In the genomic region with DNA sequence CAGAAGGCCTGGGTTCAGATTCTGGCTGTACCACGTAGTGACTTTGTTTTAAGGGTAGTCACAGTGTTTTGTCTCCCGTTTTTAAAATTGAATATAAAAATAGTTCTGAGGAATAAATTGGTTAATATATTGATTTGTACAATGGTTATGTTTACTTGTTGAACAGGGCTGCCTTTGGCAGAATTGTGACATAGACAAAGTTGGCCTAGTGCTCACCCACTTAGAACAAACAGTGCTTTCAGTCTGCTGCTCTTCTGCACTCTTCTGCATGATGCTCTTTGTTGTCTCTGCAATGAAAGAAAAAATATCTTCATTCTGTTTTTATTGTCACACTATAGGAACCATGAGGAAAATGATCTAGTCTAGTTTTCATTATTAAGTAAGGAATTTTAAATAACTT, we compare ENCODE assay signal across 20 mouse cellular contexts.
"Had no signal": no experiment of that assay in that cellular context is flagged by ENCODE, and none has a peak within 500 bp of the region (broad histone marks: within the 10 kb centered on the region; RNA-seq: fewer than 3 reads in every experiment).

No protein-coding gene starts in this region.

- H3K4me1 ChIP-seq: lung, embryonic 15.5 days; midbrain, embryonic 10.5 days; midbrain, embryonic 13.5 days; neural tube, embryonic 13.5 days had no signal

- H3K27ac ChIP-seq: kidney, postnatal 0 days; left cerebral cortex, adult 2 months; lung, embryonic 15.5 days; midbrain, embryonic 10.5 days; midbrain, embryonic 13.5 days; neural tube, embryonic 13.5 days had no signal

- H3K4me2 ChIP-seq: lung, embryonic 15.5 days; midbrain, embryonic 13.5 days; neural tube, embryonic 13.5 days had no signal

- H3K36me3 ChIP-seq: lung, embryonic 15.5 days; midbrain, embryonic 10.5 days; midbrain, embryonic 13.5 days; neural tube, embryonic 13.5 days had no signal

- DNase-seq: kidney, adult 2 months; kidney, postnatal 25 days; layer of hippocampus, postnatal 36 days; lung, adult 18-20 months; lung, postnatal 10 days; lung, postnatal 36 days; retina, postnatal 1 day; right cerebral cortex, postnatal 25 days; thymus, adult 18-20 months; thymus, postnatal 36 days had no signal

- H3K4me3 ChIP-seq: left cerebral cortex, adult 2 months; lung, embryonic 15.5 days; megakaryocyte, embryonic 14.5 days; midbrain, embryonic 10.5 days; midbrain, embryonic 13.5 days; myocyte; neural tube, embryonic 13.5 days had no signal

- H3K27me3 ChIP-seq: lung, embryonic 15.5 days; megakaryocyte, embryonic 14.5 days; midbrain, embryonic 13.5 days; neural tube, embryonic 13.5 days had no signal

- H3K9me3 ChIP-seq: lung, embryonic 15.5 days; megakaryocyte, embryonic 14.5 days; midbrain, embryonic 10.5 days; midbrain, embryonic 13.5 days; neural tube, embryonic 13.5 days had no signal

- H3K9ac ChIP-seq: lung, embryonic 15.5 days; midbrain, embryonic 13.5 days; neural tube, embryonic 13.5 days had no signal

- ATAC-seq: intestine, postnatal 0 days; midbrain, embryonic 13.5 days; midbrain, embryonic 16.5 days had no signal
